Mouse (Mus musculus): ENCODE measurements around the gene Cdc45. TPM values are rescaled to one million over a fixed set of nuclear protein-coding genes. Genes with fewer than 3 reads are reported as not detected.

The Cdc45 gene
- polyA plus RNA-seq, 1 experiment = not detected

GRCm38 (mm10) chr16:18751885-18752499 is 59.8 kb downstream of the Cdc45 start:
- no peak overlapping the region for H3K4me3 ChIP-seq (ENCODE audit: insufficient read depth, low read depth, low read length)
- no peaks in the 10 kb centered on the region for H3K4me1 ChIP-seq (ENCODE audit: control insufficient read depth, insufficient read depth, low read length)
- TF ChIP-seq CTCF (IDR thresholded peaks at IDR 0.05; ENCODE audit: insufficient read depth, low read depth, low read length) = no peak
- no peak for TF ChIP-seq POLR2A (IDR thresholded peaks at IDR 0.05; ENCODE audit: insufficient read depth, low read depth, low read length)
- H3K27ac ChIP-seq (ENCODE audit: insufficient read depth, low read depth, low read length) = no peak overlapping the region
- 47% methylated on average over 10 of the region's 10 CpGs for WGBS

- no peak for TF ChIP-seq POLR2A (IDR thresholded peaks at IDR 0.05; ENCODE audit: insufficient read depth, low read depth, low read length)
- no peak for TF ChIP-seq CTCF (IDR thresholded peaks at IDR 0.05; ENCODE audit: insufficient read depth, low read depth, low read length)
- 80% methylated on average over 11 of the region's 11 CpGs for WGBS
- Histone ChIP-seq H3K27ac (ENCODE audit: insufficient read depth, low read depth, low read length) (no peak overlapping the region), H3K4me1 (ENCODE audit: control insufficient read depth, insufficient read depth, low read length) (no peaks in the 10 kb centered on the region), H3K4me3 (ENCODE audit: insufficient read depth, low read depth, low read length) (no peak overlapping the region)
Observed at GRCm38 (mm10) chr16:18751101-18751500, 60.7 kb downstream of the Cdc45 start.

- H3K4me3 ChIP-seq (ENCODE audit: insufficient read depth, low read depth, low read length) = no peak overlapping the region
- 85% methylated on average over 20 of the region's 20 CpGs for WGBS
- H3K27ac ChIP-seq (ENCODE audit: insufficient read depth, low read depth, low read length) = no peak overlapping the region
- TF ChIP-seq POLR2A (IDR thresholded peaks at IDR 0.05; ENCODE audit: insufficient read depth, low read depth, low read length) = no peak
- TF ChIP-seq CTCF (IDR thresholded peaks at IDR 0.05; ENCODE audit: insufficient read depth, low read depth, low read length) = no peak
- H3K4me1 ChIP-seq (ENCODE audit: control insufficient read depth, insufficient read depth, low read length) = no peaks in the 10 kb centered on the region
Observed at GRCm38 (mm10) chr16:18746268-18747122, 65.3 kb downstream of the Cdc45 start.

GRCm38 (mm10) chr16:18738303-18738702 is 73.5 kb downstream of the Cdc45 start:
- H3K27ac ChIP-seq (ENCODE audit: insufficient read depth, low read depth, low read length) = no peak overlapping the region
- TF ChIP-seq POLR2A (IDR thresholded peaks at IDR 0.05; ENCODE audit: insufficient read depth, low read depth, low read length) (no peak), CTCF (IDR thresholded peaks at IDR 0.05; ENCODE audit: insufficient read depth, low read depth, low read length) (no peak)
- H3K4me3 ChIP-seq (ENCODE audit: insufficient read depth, low read depth, low read length) = no peak overlapping the region
- H3K4me1 ChIP-seq (ENCODE audit: control insufficient read depth, insufficient read depth, low read length) = no peaks in the 10 kb centered on the region

GRCm38 (mm10) chr16:18733100-18733956 is 78.5 kb downstream of the Cdc45 start:
- no peak overlapping the region for H3K4me3 ChIP-seq (ENCODE audit: insufficient read depth, low read depth, low read length)
- no peaks in the 10 kb centered on the region for H3K4me1 ChIP-seq (ENCODE audit: control insufficient read depth, insufficient read depth, low read length)
- H3K27ac ChIP-seq (ENCODE audit: insufficient read depth, low read depth, low read length) = no peak overlapping the region
- TF ChIP-seq CTCF (IDR thresholded peaks at IDR 0.05; ENCODE audit: insufficient read depth, low read depth, low read length) = no peak
- no peak for TF ChIP-seq POLR2A (IDR thresholded peaks at IDR 0.05; ENCODE audit: insufficient read depth, low read depth, low read length)
- 57% methylated on average over 20 of the region's 20 CpGs for WGBS

- no peaks in the 10 kb centered on the region for H3K4me1 ChIP-seq (ENCODE audit: control insufficient read depth, insufficient read depth, low read length)
- H3K27ac ChIP-seq (ENCODE audit: insufficient read depth, low read depth, low read length) = no peak overlapping the region
- TF ChIP-seq CTCF (IDR thresholded peaks at IDR 0.05; ENCODE audit: insufficient read depth, low read depth, low read length) (no peak), POLR2A (IDR thresholded peaks at IDR 0.05; ENCODE audit: insufficient read depth, low read depth, low read length) (no peak)
- H3K4me3 ChIP-seq (ENCODE audit: insufficient read depth, low read depth, low read length) = no peak overlapping the region
- 63% methylated on average over 3 of the region's 3 CpGs for WGBS
Observed at GRCm38 (mm10) chr16:18730640-18731039, 81.1 kb downstream of the Cdc45 start.

Other genes with a start within 250 kb of the Cdc45 start
- not detected in 2 replicates for gene Tbx1, start 221.3 kb downstream of the Cdc45 start, polyA plus RNA-seq (2012; ENCODE audit: insufficient read depth, insufficient read length, low replicate concordance, missing spikeins)
- gene Gp1bb, start 189.6 kb downstream of the Cdc45 start, polyA plus RNA-seq (2012; ENCODE audit: insufficient read depth, insufficient read length, low replicate concordance, missing spikeins) = not detected in 2 replicates
- not detected in 2 replicates for gene Gm49601, start 185.6 kb downstream of the Cdc45 start, polyA plus RNA-seq (2012; ENCODE audit: insufficient read depth, insufficient read length, low replicate concordance, missing spikeins)
- gene Sept5, start 182.0 kb downstream of the Cdc45 start, polyA plus RNA-seq (2012; ENCODE audit: insufficient read depth, insufficient read length, low replicate concordance, missing spikeins) = not detected in 2 replicates
- not detected in 2 replicates for gene Cldn5, start 35.1 kb downstream of the Cdc45 start, polyA plus RNA-seq (2012; ENCODE audit: insufficient read depth, insufficient read length, low replicate concordance, missing spikeins)
- 154 TPM in 1 of 2 replicates, not detected in the other for gene Ufd1, start 208 bp downstream of the Cdc45 start, polyA plus RNA-seq (2012; ENCODE audit: insufficient read depth, insufficient read length, low replicate concordance, missing spikeins)
- gene 2510002D24Rik, start 24.6 kb upstream of the Cdc45 start, polyA plus RNA-seq (2012; ENCODE audit: insufficient read depth, insufficient read length, low replicate concordance, missing spikeins) = not detected in 2 replicates
- not detected in 2 replicates for gene Gm28539, start 24.6 kb upstream of the Cdc45 start, polyA plus RNA-seq (2012; ENCODE audit: insufficient read depth, insufficient read length, low replicate concordance, missing spikeins)
- not detected in 2 replicates for gene Mrpl40, start 64.9 kb upstream of the Cdc45 start, polyA plus RNA-seq (2012; ENCODE audit: insufficient read depth, insufficient read length, low replicate concordance, missing spikeins)
- gene Hira, start 65.0 kb upstream of the Cdc45 start, polyA plus RNA-seq (2012; ENCODE audit: insufficient read depth, insufficient read length, low replicate concordance, missing spikeins) = not detected in 2 replicates